Mouse (Mus musculus): ENCODE measurements at regions not wholly inside any gene's neighbourhood (a gene's known extent, or its start where the extent isn't known, plus 50 kb on each side); places are given as distances from the start of the nearest gene placed in this dataset.

- no peak for DNase-seq (ENCODE audit: low spot score in 2 of 2)
These were observed 680.1 kb downstream of the Nova1 start for GRCm38 (mm10) chr12:46138646-46139045.

- no peak for DNase-seq (ENCODE audit: low spot score in 2 of 2)
These were observed 692.9 kb downstream of the Nova1 start for GRCm38 (mm10) chr12:46125867-46126266.

GRCm38 (mm10) chr12:46111352-46111751 lies 707.4 kb downstream of the Nova1 start:
- DNase-seq (ENCODE audit: low spot score in 2 of 2): no peak

- DNase-seq (ENCODE audit: low spot score in 2 of 2): no peak
These were observed 735.4 kb downstream of the Nova1 start for GRCm38 (mm10) chr12:46083356-46083755.

GRCm38 (mm10) chr12:46075789-46076217 lies 742.9 kb downstream of the Nova1 start:
- no peak for DNase-seq (ENCODE audit: low spot score in 2 of 2)

GRCm38 (mm10) chr12:46075355-46075754 lies 743.4 kb downstream of the Nova1 start:
- DNase-seq (ENCODE audit: low spot score in 2 of 2): no peak

GRCm38 (mm10) chr12:46066896-46067295 lies 751.8 kb downstream of the Nova1 start:
- no peak for DNase-seq (ENCODE audit: low spot score in 2 of 2)

- peak in 1 of 2 experiments; percentile 5 for DNase-seq (ENCODE audit: low spot score in 2 of 2)
These were observed 778.1 kb downstream of the Nova1 start for GRCm38 (mm10) chr12:46040626-46041025.

- DNase-seq (ENCODE audit: low spot score in 2 of 2): no peak
These were observed 778.5 kb downstream of the Nova1 start for GRCm38 (mm10) chr12:46040216-46040615.

GRCm38 (mm10) chr12:46036540-46037094 lies 782.1 kb downstream of the Nova1 start:
- no peak for DNase-seq (ENCODE audit: low spot score in 2 of 2)

- DNase-seq (ENCODE audit: low spot score in 2 of 2): no peak
These were observed 793.5 kb downstream of the Nova1 start for GRCm38 (mm10) chr12:46025266-46025665.

- DNase-seq (ENCODE audit: low spot score in 2 of 2): no peak
These were observed 797.2 kb downstream of the Nova1 start for GRCm38 (mm10) chr12:46021546-46021910.

GRCm38 (mm10) chr12:46020835-46021545 lies 797.7 kb downstream of the Nova1 start:
- DNase-seq (ENCODE audit: low spot score in 2 of 2): no peak

GRCm38 (mm10) chr12:45977691-45978414 lies 840.9 kb downstream of the Nova1 start:
- DNase-seq (ENCODE audit: low spot score in 2 of 2): no peak

GRCm38 (mm10) chr12:45975780-45976179 lies 842.9 kb downstream of the Nova1 start:
- DNase-seq (ENCODE audit: low spot score in 2 of 2): no peak

- no peak for DNase-seq (ENCODE audit: low spot score in 2 of 2)
These were observed 848.3 kb downstream of the Nova1 start for GRCm38 (mm10) chr12:45970472-45970871.

GRCm38 (mm10) chr12:45969881-45970280 lies 848.8 kb downstream of the Nova1 start:
- no peak for DNase-seq (ENCODE audit: low spot score in 2 of 2)

- no peak for DNase-seq (ENCODE audit: low spot score in 2 of 2)
These were observed 871.8 kb downstream of the Nova1 start for GRCm38 (mm10) chr12:45946918-45947317.

GRCm38 (mm10) chr12:45944464-45944863 lies 870.0 kb upstream of the Stxbp6 start:
- no peak for DNase-seq (ENCODE audit: low spot score in 2 of 2)

- DNase-seq (ENCODE audit: low spot score in 2 of 2): no peak
These were observed 867.9 kb upstream of the Stxbp6 start for GRCm38 (mm10) chr12:45942402-45942801.

- DNase-seq (ENCODE audit: low spot score in 2 of 2): no peak
These were observed 858.9 kb upstream of the Stxbp6 start for GRCm38 (mm10) chr12:45933388-45933787.

- no peak for DNase-seq (ENCODE audit: low spot score in 2 of 2)
These were observed 857.7 kb upstream of the Stxbp6 start for GRCm38 (mm10) chr12:45932251-45932650.

GRCm38 (mm10) chr12:45929760-45930150 lies 855.2 kb upstream of the Stxbp6 start:
- DNase-seq (ENCODE audit: low spot score in 2 of 2): peak in 1 of 2 experiments; percentile 27

All from frontal cortex, postnatal 25 days (tissue).